Mouse (Mus musculus) adrenal gland, postnatal 25 days (tissue): ENCODE results near the gene Gm13420. TPM values are rescaled to one million over a fixed set of nuclear protein-coding genes. Genes with fewer than 3 reads are reported as not detected.

Experiments
- DNase-seq: peaks from one replicate; pipeline ENCODE4 v3.0.0; 2021; ENCODE audit warnings: mixed read lengths
- total RNA-seq: library from RNA; stranded (reverse); gene quantifications from 2 replicates; pipeline ENCODE4 v1.2.3, GENCODE M21; 2021

The Gm13420 gene
- total RNA-seq, 1 experiment from 2014 or later: not detected

DNA sequence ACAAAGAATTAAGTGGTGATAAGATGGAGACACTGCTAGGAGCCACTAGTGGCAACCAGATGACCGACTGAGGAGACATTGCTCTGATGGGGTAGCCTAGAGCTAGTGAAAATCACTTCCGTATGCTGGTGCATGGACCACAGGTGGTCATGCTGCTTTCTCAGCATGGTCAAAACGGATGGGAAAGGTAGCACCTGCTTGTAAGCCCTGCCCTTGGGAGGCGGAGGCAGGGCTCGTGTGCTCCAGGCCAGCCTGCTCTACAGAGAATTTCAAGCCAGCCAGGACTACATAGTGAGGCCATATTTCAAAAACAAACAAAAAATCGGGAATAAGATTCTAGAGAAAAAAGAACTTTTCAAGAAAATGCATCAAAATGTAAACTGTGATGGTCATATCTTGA is 50.1 kb downstream of the Gm13420 start:
- DNase-seq: no peak

DNA sequence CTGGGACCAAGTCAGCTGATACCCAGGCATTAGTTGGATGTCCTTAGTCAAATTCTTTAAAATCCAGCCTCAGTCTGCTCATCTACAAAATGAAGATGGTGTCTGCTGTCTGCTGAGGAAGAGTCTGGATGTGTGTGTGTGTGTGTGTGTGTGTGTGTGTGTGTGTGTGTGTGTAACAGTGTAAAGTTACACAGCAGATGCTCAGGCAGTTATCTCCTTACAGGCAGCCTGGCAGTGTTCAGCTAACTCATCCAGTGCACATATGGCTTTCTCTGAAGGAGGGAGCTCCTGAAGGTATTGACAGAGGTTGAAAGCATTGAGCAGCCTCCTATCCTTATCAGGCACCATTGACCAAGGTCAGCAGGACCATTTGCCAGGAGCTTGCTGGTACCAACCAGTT is 50.6 kb downstream of the Gm13420 start:
- DNase-seq: no peak

DNA sequence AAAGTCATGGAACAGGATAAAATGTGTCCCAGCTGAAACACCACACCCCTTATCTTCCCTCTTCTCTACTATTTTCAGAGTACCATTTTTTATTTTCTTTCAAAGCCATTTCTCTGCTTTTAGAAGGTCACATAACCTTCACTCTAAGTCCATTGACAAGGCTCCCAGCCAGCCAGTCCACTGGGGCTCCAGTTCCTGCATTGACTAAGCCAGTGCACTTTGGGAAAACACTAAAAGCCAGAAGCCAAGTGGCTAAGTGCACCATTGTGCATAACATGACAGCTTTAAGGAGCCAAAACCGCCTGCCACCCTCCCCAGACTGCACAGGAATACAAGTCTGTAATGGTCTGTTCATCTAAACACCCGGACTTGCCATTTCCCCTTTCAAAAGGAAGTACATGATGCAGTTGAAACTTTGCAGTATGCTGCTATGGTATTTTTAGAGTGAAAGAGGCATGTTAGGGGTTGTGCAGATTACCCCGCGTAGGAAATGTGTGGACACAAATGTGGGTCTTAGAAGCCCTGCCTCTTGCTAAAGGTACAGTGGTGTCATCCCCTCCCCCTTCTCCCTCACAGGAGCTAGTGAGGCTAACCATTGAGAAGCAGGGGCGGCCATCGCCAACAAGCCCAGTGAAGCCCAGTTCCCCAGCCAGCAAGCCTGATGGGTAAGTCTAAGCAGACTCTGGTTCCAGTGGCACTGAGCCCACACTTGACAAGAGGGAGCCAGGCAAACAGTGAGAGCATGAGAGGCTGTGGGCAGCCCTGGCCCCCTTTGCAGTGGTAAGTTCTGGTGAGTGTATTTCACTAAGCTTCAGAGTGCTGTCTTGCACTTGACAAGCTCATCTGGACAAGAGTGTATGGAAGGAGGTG is 52.8 kb downstream of the Gm13420 start:
- no peak for DNase-seq

GRCm38 (mm10) chr2:29696207-29696800 is 55.2 kb downstream of the Gm13420 start:
- DNase-seq: no peak

Other genes with a start within 250 kb of the Gm13420 start
- gene Rapgef1, start 132.0 kb downstream of the Gm13420 start, total RNA-seq: 47.5 and 49.5 TPM in 2 replicates
- gene Gm13547, start 7.6 kb upstream of the Gm13420 start, total RNA-seq: not detected in 2 replicates
- gene Coq4, start 35.8 kb upstream of the Gm13420 start, total RNA-seq: 19.7 and 23.0 TPM in 2 replicates
- 29.8 and 42.5 TPM in 2 replicates for gene Trub2, start 36.8 kb upstream of the Gm13420 start, total RNA-seq
- gene Slc27a4, start 50.9 kb upstream of the Gm13420 start, total RNA-seq: 40.9 and 42.2 TPM in 2 replicates
- 27.4 and 39.2 TPM in 2 replicates for gene Urm1, start 68.4 kb upstream of the Gm13420 start, total RNA-seq
- gene Cercam, start 117.5 kb upstream of the Gm13420 start, total RNA-seq: 11.3 and 11.6 TPM in 2 replicates
- 51.0 and 66.3 TPM in 2 replicates for gene Odf2, start 137.5 kb upstream of the Gm13420 start, total RNA-seq
- gene Gle1, start 183.7 kb upstream of the Gm13420 start, total RNA-seq: 39.1 and 41.9 TPM in 2 replicates
- 206 and 225 TPM in 2 replicates for gene Sptan1, start 213.9 kb upstream of the Gm13420 start, total RNA-seq